Mouse (Mus musculus): ENCODE results near the gene Gsg1.

- TF ChIP-seq GATA1 (IDR thresholded peaks at IDR 0.05; ENCODE audit: low read length) = no peak
- TF ChIP-seq TAL1 (IDR thresholded peaks at IDR 0.05; ENCODE audit: low read length) = no peak
Measured at GRCm38 (mm10) chr6:135294150-135294549, 40.0 kb upstream of the Gsg1 start.
